Mouse (Mus musculus) lung, postnatal 36 days (tissue): ENCODE data around the gene Aldh1l1.
"Not testable (repeated sequence)": the region's sequence is repeated elsewhere in the genome, so short reads cannot be mapped to it uniquely, and the experiment has no call there.

Experiments used
- DNase-seq: peaks from one replicate; pipeline ENCODE4 v3.0.0; 2022; ENCODE audit warnings: mixed read lengths

Aldh1l1 gene

DNA sequence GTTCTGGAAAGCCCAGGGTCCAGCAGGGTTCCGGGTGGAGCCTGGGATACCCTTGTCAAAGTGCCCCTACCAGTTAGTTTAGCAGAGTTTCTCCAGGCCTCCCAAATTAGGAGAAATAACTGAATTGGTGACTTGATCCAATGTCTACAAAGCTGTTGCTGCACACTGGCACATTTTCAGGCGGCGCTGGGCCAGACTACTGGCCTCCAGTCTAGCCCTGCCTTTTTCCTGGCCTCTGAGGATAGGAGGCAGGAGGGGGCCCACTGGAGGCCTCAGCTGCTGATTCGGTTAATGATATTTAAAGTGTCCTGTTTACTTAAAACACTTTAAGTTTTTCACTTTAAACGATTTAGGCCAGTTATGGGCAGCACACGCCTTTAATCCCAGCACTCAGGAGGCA lies 138.0 kb downstream of the Aldh1l1 start:
- peak; percentile 72 for DNase-seq

DNA sequence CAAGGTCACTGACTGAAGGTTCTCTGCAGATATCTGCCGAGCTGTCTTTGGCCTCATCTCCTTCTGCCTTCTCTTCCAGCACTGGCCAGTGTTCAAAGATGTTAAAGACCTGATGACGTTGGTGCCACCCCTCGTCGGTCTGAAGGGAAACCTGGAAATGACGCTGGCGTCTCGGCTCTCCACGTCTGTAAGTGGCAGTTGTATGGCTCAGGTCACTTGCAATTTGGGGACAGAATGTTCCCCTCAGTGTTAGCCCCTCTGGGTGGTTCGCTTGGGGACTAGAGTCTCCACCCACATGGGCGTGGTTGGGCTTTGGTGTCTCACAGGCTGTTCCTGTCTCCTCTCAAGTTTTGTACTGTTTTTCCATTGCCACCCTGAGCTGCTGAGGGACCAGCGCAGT lies 138.5 kb downstream of the Aldh1l1 start:
- peak; percentile 74 for DNase-seq

DNA sequence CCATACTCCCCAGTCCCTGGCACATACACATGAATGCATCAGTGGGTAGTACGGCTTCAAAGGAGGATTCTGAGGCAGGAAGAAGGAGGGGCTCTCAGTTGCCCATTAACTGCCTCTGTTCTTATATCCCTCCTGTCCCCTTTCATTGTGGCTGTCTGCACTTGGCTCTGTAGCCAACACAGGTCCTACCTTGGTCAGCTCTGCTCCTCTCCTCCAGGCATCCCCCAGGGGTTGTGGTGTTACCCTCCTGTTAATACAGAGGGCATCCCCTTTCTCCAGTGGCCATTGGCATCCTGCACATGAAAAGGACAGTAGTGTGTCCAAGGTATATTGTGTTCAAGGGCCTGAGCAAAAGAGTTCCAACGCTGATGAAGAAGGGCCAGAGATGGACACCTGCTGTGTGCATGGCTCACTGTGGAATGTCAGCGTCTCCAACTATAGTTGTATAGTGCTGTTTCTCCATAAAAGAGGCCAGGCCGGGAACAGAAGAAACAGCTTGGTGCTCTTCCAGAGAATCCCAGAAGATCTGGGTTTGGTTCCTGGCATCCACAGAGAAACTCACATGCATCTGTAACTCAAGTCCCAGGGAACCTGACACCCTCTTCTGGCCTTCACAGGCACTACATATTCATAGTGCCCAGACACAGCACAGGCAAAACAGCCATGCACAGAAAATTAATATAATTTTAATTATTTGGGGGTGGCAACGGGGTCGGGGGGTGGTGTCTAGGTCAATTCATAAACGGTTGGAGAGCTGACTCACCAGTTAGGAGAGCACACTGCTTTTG lies 139.2 kb downstream of the Aldh1l1 start:
- no peak for DNase-seq

DNA sequence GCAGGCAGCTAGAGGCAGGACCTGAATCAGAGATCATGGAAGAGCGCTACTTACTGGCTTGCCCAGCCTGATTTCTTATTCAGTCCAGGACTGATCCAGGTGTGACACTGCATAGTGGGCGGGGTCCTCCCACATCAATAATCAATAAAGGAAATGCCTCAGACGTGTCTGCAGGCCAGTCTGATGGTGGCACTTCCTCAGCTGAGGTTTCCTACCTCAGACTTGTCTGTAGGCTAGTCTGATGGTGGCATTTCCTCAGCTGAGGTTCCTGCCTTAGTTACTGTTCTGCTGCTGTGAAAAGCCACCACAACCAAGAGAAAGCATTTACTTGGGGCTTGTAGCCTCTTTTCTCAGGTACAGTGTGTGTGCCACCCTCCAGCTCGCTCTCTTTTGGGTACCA lies 141.3 kb downstream of the Aldh1l1 start:
- no peak for DNase-seq

- DNase-seq = peak; percentile 36
These were observed 143.3 kb downstream of the Aldh1l1 start for GRCm38 (mm10) chr6:90629506-90629905.

GRCm38 (mm10) chr6:90630427-90630826 lies 144.2 kb downstream of the Aldh1l1 start:
- DNase-seq = no peak

DNA sequence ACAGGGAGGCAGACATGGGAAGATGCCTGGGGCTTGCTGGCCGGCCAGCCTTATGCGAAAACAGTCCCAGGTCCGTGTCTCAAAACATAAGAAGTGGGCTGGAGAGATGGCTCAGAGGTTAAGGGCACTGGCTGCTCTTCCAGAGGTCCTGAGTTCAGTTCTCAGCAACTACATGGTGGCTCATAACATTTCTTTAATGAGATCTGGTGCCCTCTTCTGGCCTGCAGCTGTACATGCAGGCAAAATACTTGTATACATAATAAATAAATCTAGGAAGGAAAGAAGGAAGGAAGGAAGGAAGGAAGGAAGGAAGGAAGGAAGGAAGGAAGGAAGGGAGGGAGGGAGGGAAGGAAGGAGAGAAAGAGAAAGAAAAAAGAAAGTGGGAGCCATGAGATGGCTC lies 146.3 kb downstream of the Aldh1l1 start:
- DNase-seq = not testable (repeated sequence)

- DNase-seq = no peak
These were observed 148.9 kb downstream of the Aldh1l1 start for GRCm38 (mm10) chr6:90635081-90635480.

GRCm38 (mm10) chr6:90635611-90636010 lies 149.4 kb downstream of the Aldh1l1 start:
- no peak for DNase-seq

GRCm38 (mm10) chr6:90643057-90643456 lies 156.8 kb downstream of the Aldh1l1 start:
- DNase-seq = no peak

GRCm38 (mm10) chr6:90644965-90645364 lies 158.7 kb downstream of the Aldh1l1 start:
- no peak for DNase-seq

GRCm38 (mm10) chr6:90648391-90648790 lies 162.2 kb downstream of the Aldh1l1 start:
- no peak for DNase-seq

- DNase-seq = no peak
These were observed 163.1 kb downstream of the Aldh1l1 start for GRCm38 (mm10) chr6:90649279-90649678.
